Mouse (Mus musculus): Measurements from ENCODE around the gene Tubb2b.

DNA sequence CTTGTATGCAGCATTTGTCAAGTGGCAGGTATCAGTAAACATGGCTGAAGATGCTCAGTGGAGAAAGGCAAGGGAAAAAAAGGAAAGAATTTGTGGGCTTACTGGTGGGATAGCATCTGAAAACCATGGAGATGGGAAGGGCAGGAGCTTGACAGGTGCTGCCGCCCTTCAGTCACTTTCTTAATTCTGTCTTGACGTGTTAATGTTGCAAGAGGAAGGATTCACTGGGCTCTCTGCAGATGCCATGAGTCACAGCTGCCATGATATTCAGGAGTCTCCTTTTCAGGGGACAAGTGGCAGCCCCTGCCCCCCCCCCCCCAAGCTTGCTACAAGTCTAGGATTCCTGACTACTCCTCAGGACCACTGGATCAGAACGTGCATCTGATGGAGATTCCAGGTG is 18.4 kb downstream of the Tubb2b start:
- TF ChIP-seq CTCF (IDR thresholded peaks at IDR 0.05; ENCODE audit: low read depth, low read length) (no peak), TAL1 (conservative IDR thresholded peaks at IDR 0.05; ENCODE audit: low read depth, low read length) (no peak), GATA1 (IDR thresholded peaks at IDR 0.05; ENCODE audit: borderline replicate concordance, low read length) (no peak), GATA2 (IDR thresholded peaks at IDR 0.05; ENCODE audit: borderline replicate concordance, low read depth, low read length) (no peak)

Data from G1E (cell line).